Mouse (Mus musculus): ENCODE results near the gene Nmt1. TPM values are rescaled to one million over a fixed set of nuclear protein-coding genes. Genes with fewer than 3 reads are reported as not detected.

Gene Nmt1
- total and polyA plus RNA-seq, 3 experiments: 84.5 to 205 (median 115) TPM

- in situ Hi-C loops (cut with MboI; ENCODE audit: low pct_ligation_motif_present, low pct_unique_long_range_greater_than_20kb, low sequenced_read_pairs): no loop called here
Observed at GRCm38 (mm10) chr11:103046286-103046685, 18.3 kb downstream of the Nmt1 start.

GRCm38 (mm10) chr11:103049611-103050010 is 21.6 kb downstream of the Nmt1 start:
- H3K9me3 ChIP-seq (replicated peaks; ENCODE audit: low read length): no peaks in the 10 kb centered on the region
- no peak for DNase-seq (ENCODE audit: extremely low read depth)
- no peaks in the 10 kb centered on the region for H3K79me2 ChIP-seq (replicated peaks; ENCODE audit: control insufficient read depth, extremely low read depth, insufficient read depth, poor library complexity, severe bottlenecking)
- no peak overlapping the region for H3K4me3 ChIP-seq (replicated peaks in 1 of 3; ENCODE audit: low read depth in 2 of 3, low read length in 2 of 3, poor library complexity in 1 of 3)
- peaks cover 10 to 42% of the 10 kb centered on the region in 2 experiments for H3K4me1 ChIP-seq (ENCODE audit: control insufficient read depth in 1 of 2, insufficient read depth in 2 of 2)
- in situ Hi-C loops (cut with MboI; ENCODE audit: low pct_ligation_motif_present, low pct_unique_long_range_greater_than_20kb, low sequenced_read_pairs) (no loop called here), dilution Hi-C loops (cut with MboI; ENCODE audit: extremely low pct_ligation_motif_present, extremely low pct_unique_long_range_greater_than_20kb, low sequenced_read_pairs) (no loop called here)
- H3K36me3 ChIP-seq (replicated peaks in 1 of 2; ENCODE audit: control insufficient read depth in 1 of 2, insufficient read depth in 1 of 2, low read length in 1 of 2): peaks cover 70 to 74% of the 10 kb centered on the region in 2 experiments
- H3K9ac ChIP-seq (ENCODE audit: insufficient read depth, low read depth): no peak overlapping the region
- H3K27ac ChIP-seq (ENCODE audit: insufficient read depth, low read depth): no peak overlapping the region; the same call in 1 of the 2 replicates
- no peaks in the 10 kb centered on the region for H3K27me3 ChIP-seq (replicated peaks)
- no peak overlapping the region for H3K4me2 ChIP-seq (ENCODE audit: insufficient read depth, low read depth, poor library complexity, severe bottlenecking)
- no peak for TF ChIP-seq POLR2AphosphoS2 (IDR thresholded peaks at IDR 0.05; ENCODE audit: low read depth, low read length)
- TF ChIP-seq BHLHE40 (IDR thresholded peaks at IDR 0.05; ENCODE audit: low read depth, low read length): 0 out of 2 replicates have a peak, but pooled peaks have one; percentile 32

More at GRCm38 (mm10) chr11:103046286-103046685, 18.3 kb downstream of the Nmt1 start:
- H3K4me1 ChIP-seq (ENCODE audit: control insufficient read depth in 1 of 2, insufficient read depth in 2 of 2): peaks cover 10 to 29% of the 10 kb centered on the region in 2 experiments
- no peak for DNase-seq (ENCODE audit: extremely low read depth)
- H3K9ac ChIP-seq (ENCODE audit: insufficient read depth, low read depth): no peak overlapping the region
- no peaks in the 10 kb centered on the region for H3K9me3 ChIP-seq (replicated peaks; ENCODE audit: low read length)
- H3K27me3 ChIP-seq (replicated peaks): no peaks in the 10 kb centered on the region
- dilution Hi-C loops (cut with MboI; ENCODE audit: extremely low pct_ligation_motif_present, extremely low pct_unique_long_range_greater_than_20kb, low sequenced_read_pairs): no loop called here
- H3K4me2 ChIP-seq (ENCODE audit: insufficient read depth, low read depth, poor library complexity, severe bottlenecking): no peak overlapping the region
- TF ChIP-seq ZMIZ1 (IDR thresholded peaks at IDR 0.05; ENCODE audit: low read depth, low read length) (no peak), ZKSCAN1 (IDR thresholded peaks at IDR 0.05; ENCODE audit: borderline replicate concordance, low read depth, low read length) (no peak), MXI1 (IDR thresholded peaks at IDR 0.05; ENCODE audit: low read depth, low read length) (no peak), MYC (IDR thresholded peaks at IDR 0.05; ENCODE audit: low read depth, low read length) (no peak), HCFC1 (IDR thresholded peaks at IDR 0.05; ENCODE audit: low read depth, low read length) (no peak), RCOR1 (conservative IDR thresholded peaks at IDR 0.05; ENCODE audit: low read depth, low read length) (no peak)
- H3K36me3 ChIP-seq (replicated peaks in 1 of 2; ENCODE audit: control insufficient read depth in 1 of 2, insufficient read depth in 1 of 2, low read length in 1 of 2): peaks cover 64 to 76% of the 10 kb centered on the region in 2 experiments
- H3K79me2 ChIP-seq (replicated peaks; ENCODE audit: control insufficient read depth, extremely low read depth, insufficient read depth, poor library complexity, severe bottlenecking): peaks cover 22% of the 10 kb centered on the region
- H3K4me3 ChIP-seq (replicated peaks in 1 of 3; ENCODE audit: low read depth in 2 of 3, low read length in 2 of 3, poor library complexity in 1 of 3): no peak overlapping the region
- no peak overlapping the region for H3K27ac ChIP-seq (ENCODE audit: insufficient read depth, low read depth)

- Histone ChIP-seq H3K79me2 (replicated peaks; ENCODE audit: control insufficient read depth, extremely low read depth, insufficient read depth, poor library complexity, severe bottlenecking) (no peaks in the 10 kb centered on the region), H3K27me3 (replicated peaks) (no peaks in the 10 kb centered on the region), H3K4me3 (replicated peaks in 1 of 3; ENCODE audit: low read depth in 2 of 3, low read length in 2 of 3, poor library complexity in 1 of 3) (no peak overlapping the region), H3K36me3 (replicated peaks in 1 of 2; ENCODE audit: control insufficient read depth in 1 of 2, insufficient read depth in 1 of 2, low read length in 1 of 2) (peaks cover 67 to 73% of the 10 kb centered on the region in 2 experiments), H3K27ac (ENCODE audit: insufficient read depth, low read depth) (peak overlapping the region; percentile 0; the same call in 1 of the 2 replicates), H3K4me1 (ENCODE audit: control insufficient read depth in 1 of 2, insufficient read depth in 2 of 2) (peaks cover 10 to 48% of the 10 kb centered on the region in 2 experiments), H3K4me2 (ENCODE audit: insufficient read depth, low read depth, poor library complexity, severe bottlenecking) (no peak overlapping the region), H3K9ac (ENCODE audit: insufficient read depth, low read depth) (no peak overlapping the region), H3K9me3 (replicated peaks; ENCODE audit: low read length) (no peaks in the 10 kb centered on the region)
- no peak for TF ChIP-seq RCOR1 (conservative IDR thresholded peaks at IDR 0.05; ENCODE audit: low read depth, low read length)
- TF ChIP-seq CTCF (conservative IDR thresholded peaks at IDR 0.05 in 1 of 2, IDR thresholded peaks at IDR 0.05 in 1 of 2; ENCODE audit: low read depth in 2 of 2, low read length in 2 of 2): no peak
- no peak for TF ChIP-seq ETS1 (conservative IDR thresholded peaks at IDR 0.05; ENCODE audit: low read depth, low read length)
- TF ChIP-seq MAX (IDR thresholded peaks at IDR 0.05; ENCODE audit: low read length): no peak
- in situ Hi-C loops (cut with MboI; ENCODE audit: low pct_ligation_motif_present, low pct_unique_long_range_greater_than_20kb, low sequenced_read_pairs): no loop called here
- DNase-seq (ENCODE audit: extremely low read depth): no peak
- dilution Hi-C loops (cut with MboI; ENCODE audit: extremely low pct_ligation_motif_present, extremely low pct_unique_long_range_greater_than_20kb, low sequenced_read_pairs): no loop called here
Observed at GRCm38 (mm10) chr11:103050153-103050552, 22.2 kb downstream of the Nmt1 start.
